Mouse (Mus musculus): ENCODE measurements around the gene Sec16b. TPM values are rescaled to one million over a fixed set of nuclear protein-coding genes. Genes with fewer than 3 reads are reported as not detected.

Sec16b gene
- not detected in 2 replicates for polyA plus RNA-seq (2012; ENCODE audit: insufficient read depth, low replicate concordance)

DNA sequence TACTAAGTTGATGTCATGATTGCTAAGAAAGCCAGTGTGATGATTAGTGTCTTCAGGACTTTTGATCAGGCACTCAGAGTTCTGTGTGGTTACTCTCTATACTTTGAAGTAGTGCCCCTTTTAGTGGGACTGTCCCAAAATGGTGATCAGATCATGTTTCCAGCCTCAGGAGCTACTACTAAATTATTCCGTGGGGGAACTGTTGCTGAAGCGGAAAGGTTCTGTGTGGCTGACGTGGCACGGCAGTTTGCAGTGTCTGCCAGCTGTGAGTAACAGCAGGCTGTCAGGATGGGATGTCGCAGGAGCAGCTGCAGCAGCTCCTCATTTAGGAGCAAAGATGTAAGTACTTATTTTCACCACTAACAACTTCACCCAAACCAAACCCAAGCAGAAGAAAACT is at the start of gene Sec16b:
Gene Sec16b (plus strand): TSS at position 207 of the 400 bp plus-strand sequence.
- no peaks in the 10 kb centered on the region for H3K36me3 ChIP-seq (replicated peaks; ENCODE audit: low read length)
- no peaks in the 10 kb centered on the region for H3K27me3 ChIP-seq (replicated peaks)
- no peak for TF ChIP-seq FLI1 (IDR thresholded peaks at IDR 0.05; ENCODE audit: low read length)
- TF ChIP-seq GATA1 (IDR thresholded peaks at IDR 0.05; ENCODE audit: borderline replicate concordance, low read length): no peak
- H3K9me3 ChIP-seq: no peaks in the 10 kb centered on the region
- no peaks in the 10 kb centered on the region for H3K4me1 ChIP-seq
- no peak within 1 kb of the TSS for H3K4me3 ChIP-seq (replicated peaks)

DNA sequence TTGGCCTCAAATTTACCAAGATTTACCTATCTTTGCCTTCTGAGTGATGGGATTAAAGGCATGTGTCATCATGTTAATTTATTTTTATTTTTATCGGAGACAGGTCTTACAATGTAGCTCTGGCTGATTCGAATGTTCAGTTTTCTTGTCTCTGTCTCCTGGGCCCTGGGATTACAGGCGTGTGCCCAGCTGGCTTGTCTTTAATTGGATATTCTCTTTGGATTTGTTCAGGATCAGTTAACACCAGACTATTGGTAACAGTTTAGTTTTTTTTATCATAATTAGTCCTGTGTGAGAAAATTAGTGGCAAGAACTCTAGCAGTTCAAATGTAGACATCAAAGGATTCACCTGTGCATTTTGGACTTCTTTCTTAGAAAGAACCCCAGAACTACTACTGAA is 48.7 kb upstream of the Sec16b start:
- H3K27me3 ChIP-seq (replicated peaks): no peaks in the 10 kb centered on the region
- peaks cover 17% of the 10 kb centered on the region for H3K4me1 ChIP-seq
- no peak overlapping the region for H3K4me3 ChIP-seq (replicated peaks)
- no peaks in the 10 kb centered on the region for H3K9me3 ChIP-seq
- H3K36me3 ChIP-seq (replicated peaks; ENCODE audit: low read length): no peaks in the 10 kb centered on the region
- TF ChIP-seq FLI1 (IDR thresholded peaks at IDR 0.05; ENCODE audit: low read length) (no peak), GATA1 (IDR thresholded peaks at IDR 0.05; ENCODE audit: borderline replicate concordance, low read length) (no peak)

GRCm38 (mm10) chr1:157458421-157459208 is 47.9 kb upstream of the Sec16b start, which contains the start of gene Cryzl2:
Gene Cryzl2, plus strand, starts transcription at chr1:157458577.
- Histone ChIP-seq H3K4me3 (replicated peaks) (peak within 1 kb of the TSS; percentile 89), H3K27me3 (replicated peaks) (no peaks in the 10 kb centered on the region), H3K4me1 (peaks cover 17% of the 10 kb centered on the region), H3K36me3 (replicated peaks; ENCODE audit: low read length) (no peaks in the 10 kb centered on the region), H3K9me3 (no peaks in the 10 kb centered on the region)
- no peak for TF ChIP-seq GATA1 (IDR thresholded peaks at IDR 0.05; ENCODE audit: borderline replicate concordance, low read length)
- no peak for TF ChIP-seq FLI1 (IDR thresholded peaks at IDR 0.05; ENCODE audit: low read length)

- no peaks in the 10 kb centered on the region for H3K27me3 ChIP-seq (replicated peaks)
- no peak overlapping the region for H3K4me3 ChIP-seq (replicated peaks)
- H3K4me1 ChIP-seq: peaks cover 17% of the 10 kb centered on the region
- no peaks in the 10 kb centered on the region for H3K9me3 ChIP-seq
- no peaks in the 10 kb centered on the region for H3K36me3 ChIP-seq (replicated peaks; ENCODE audit: low read length)
- TF ChIP-seq GATA1 (IDR thresholded peaks at IDR 0.05; ENCODE audit: borderline replicate concordance, low read length) (no peak), FLI1 (IDR thresholded peaks at IDR 0.05; ENCODE audit: low read length) (no peak)
Observed at GRCm38 (mm10) chr1:157459904-157460303, 46.6 kb upstream of the Sec16b start.

- H3K4me3 ChIP-seq (replicated peaks): no peak overlapping the region
- peaks cover 17% of the 10 kb centered on the region for H3K4me1 ChIP-seq
- H3K36me3 ChIP-seq (replicated peaks; ENCODE audit: low read length): no peaks in the 10 kb centered on the region
- H3K27me3 ChIP-seq (replicated peaks): no peaks in the 10 kb centered on the region
- no peak for TF ChIP-seq FLI1 (IDR thresholded peaks at IDR 0.05; ENCODE audit: low read length)
- TF ChIP-seq GATA1 (IDR thresholded peaks at IDR 0.05; ENCODE audit: borderline replicate concordance, low read length): no peak
- no peaks in the 10 kb centered on the region for H3K9me3 ChIP-seq
Observed at GRCm38 (mm10) chr1:157461276-157461675, 45.3 kb upstream of the Sec16b start.

- Histone ChIP-seq H3K4me1 (peaks cover 17% of the 10 kb centered on the region), H3K36me3 (replicated peaks; ENCODE audit: low read length) (no peaks in the 10 kb centered on the region), H3K4me3 (replicated peaks) (no peak overlapping the region), H3K27me3 (replicated peaks) (no peaks in the 10 kb centered on the region), H3K9me3 (no peaks in the 10 kb centered on the region)
- no peak for TF ChIP-seq FLI1 (IDR thresholded peaks at IDR 0.05; ENCODE audit: low read length)
- TF ChIP-seq GATA1 (IDR thresholded peaks at IDR 0.05; ENCODE audit: borderline replicate concordance, low read length): no peak
Observed at GRCm38 (mm10) chr1:157462336-157462735, 44.2 kb upstream of the Sec16b start.

GRCm38 (mm10) chr1:157465194-157465593 is 41.3 kb upstream of the Sec16b start:
- Histone ChIP-seq H3K36me3 (replicated peaks; ENCODE audit: low read length) (no peaks in the 10 kb centered on the region), H3K9me3 (no peaks in the 10 kb centered on the region), H3K4me3 (replicated peaks) (no peak overlapping the region), H3K27me3 (replicated peaks) (no peaks in the 10 kb centered on the region), H3K4me1 (peaks cover 13% of the 10 kb centered on the region)
- TF ChIP-seq GATA1 (IDR thresholded peaks at IDR 0.05; ENCODE audit: borderline replicate concordance, low read length) (no peak), FLI1 (IDR thresholded peaks at IDR 0.05; ENCODE audit: low read length) (no peak)

DNA sequence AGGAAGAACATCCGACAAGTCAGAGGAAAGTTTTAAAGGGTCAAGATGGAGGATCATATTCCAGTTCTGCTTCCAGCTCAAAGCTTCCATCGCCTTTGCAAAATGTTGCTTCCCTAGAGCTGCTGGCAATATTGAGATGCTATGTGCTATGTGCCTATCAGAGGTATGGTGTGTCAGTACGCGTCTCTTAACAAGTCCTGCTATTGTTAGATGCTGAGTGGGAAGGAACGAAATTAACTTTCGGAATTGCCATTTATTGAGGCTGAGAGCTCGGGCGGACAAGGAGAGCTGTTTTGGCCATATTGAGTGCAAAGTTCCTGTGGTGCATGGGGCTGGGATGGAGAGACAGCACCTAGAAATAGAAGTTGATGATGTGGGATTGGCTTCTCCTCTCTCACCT is 38.7 kb upstream of the Sec16b start:
- TF ChIP-seq GATA1 (IDR thresholded peaks at IDR 0.05; ENCODE audit: borderline replicate concordance, low read length) (no peak), FLI1 (IDR thresholded peaks at IDR 0.05; ENCODE audit: low read length) (no peak)
- Histone ChIP-seq H3K4me1 (peaks cover 3% of the 10 kb centered on the region; the same call in 1 of the 2 replicates), H3K9me3 (no peaks in the 10 kb centered on the region), H3K4me3 (replicated peaks) (no peak overlapping the region), H3K27me3 (replicated peaks) (peaks cover 4% of the 10 kb centered on the region), H3K36me3 (replicated peaks; ENCODE audit: low read length) (no peaks in the 10 kb centered on the region)

GRCm38 (mm10) chr1:157470761-157471386 is 35.7 kb upstream of the Sec16b start:
- peaks cover 4% of the 10 kb centered on the region for H3K27me3 ChIP-seq (replicated peaks)
- H3K36me3 ChIP-seq (replicated peaks; ENCODE audit: low read length): no peaks in the 10 kb centered on the region
- no peaks in the 10 kb centered on the region for H3K9me3 ChIP-seq
- H3K4me3 ChIP-seq (replicated peaks): no peak overlapping the region
- no peak for TF ChIP-seq GATA1 (IDR thresholded peaks at IDR 0.05; ENCODE audit: borderline replicate concordance, low read length)
- no peak for TF ChIP-seq FLI1 (IDR thresholded peaks at IDR 0.05; ENCODE audit: low read length)
- H3K4me1 ChIP-seq: peaks cover 3% of the 10 kb centered on the region; the same call in 1 of the 2 replicates

DNA sequence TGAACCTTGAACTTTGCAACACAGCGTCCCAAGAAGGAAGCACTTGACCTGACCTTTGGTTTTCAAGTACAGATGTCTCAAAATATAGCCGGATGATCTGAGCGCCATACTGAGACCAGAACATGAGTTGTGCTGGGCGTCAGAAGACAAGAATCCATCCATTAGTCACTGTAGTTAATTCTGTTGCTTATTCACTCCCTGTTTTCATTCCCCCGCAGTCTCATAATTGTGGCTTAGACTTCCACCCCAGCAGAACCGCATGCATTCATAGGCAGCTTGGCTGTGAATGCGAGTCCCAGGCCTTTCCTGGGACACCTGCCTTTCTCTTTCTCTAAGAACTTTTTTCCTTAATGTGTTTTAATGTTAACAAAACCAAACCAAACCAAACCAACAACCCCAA is 33.8 kb upstream of the Sec16b start:
- Histone ChIP-seq H3K27me3 (replicated peaks) (peaks cover 4% of the 10 kb centered on the region), H3K9me3 (no peaks in the 10 kb centered on the region), H3K4me3 (replicated peaks) (no peak overlapping the region), H3K4me1 (no peaks in the 10 kb centered on the region), H3K36me3 (replicated peaks; ENCODE audit: low read length) (no peaks in the 10 kb centered on the region)
- TF ChIP-seq GATA1 (IDR thresholded peaks at IDR 0.05; ENCODE audit: borderline replicate concordance, low read length) (no peak), FLI1 (IDR thresholded peaks at IDR 0.05; ENCODE audit: low read length) (no peak)
